Mouse (Mus musculus) MN1 (cell line): ENCODE results near the gene Cmtm7.
"Not testable (repeated sequence)": the region's sequence is repeated elsewhere in the genome, so short reads cannot be mapped to it uniquely, and the experiment has no call there.

ENCODE experiments used
- DNase-seq: peaks from one replicate; pipeline ENCODE4 v3.0.0-alpha.2; 2016; ENCODE audit warnings: low spot score

Gene Cmtm7

GRCm38 (mm10) chr9:114761848-114762247 is 19.8 kb downstream of the Cmtm7 start:
- no peak for DNase-seq

DNA sequence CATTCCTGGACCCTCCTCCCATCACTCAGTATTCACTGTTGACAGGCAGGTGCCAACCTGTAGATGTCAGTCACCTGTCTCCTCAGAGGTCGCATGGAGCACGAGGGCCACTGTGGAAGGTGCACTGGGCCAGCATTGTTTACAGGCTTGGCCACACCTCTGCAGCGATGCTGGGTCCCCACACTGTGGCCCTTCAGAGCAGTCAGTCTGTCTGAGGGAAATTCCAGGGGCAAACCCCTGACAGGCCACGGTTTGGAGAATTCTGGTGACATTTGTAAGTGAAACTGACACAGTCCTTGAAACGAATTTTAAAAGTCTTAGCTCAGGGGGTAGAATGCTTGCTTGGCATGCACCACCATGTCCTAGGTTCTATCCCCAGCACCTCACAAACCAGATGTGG is 21.3 kb downstream of the Cmtm7 start:
- no peak for DNase-seq

- no peak for DNase-seq
These were observed 21.8 kb downstream of the Cmtm7 start for GRCm38 (mm10) chr9:114759886-114760285.

DNA sequence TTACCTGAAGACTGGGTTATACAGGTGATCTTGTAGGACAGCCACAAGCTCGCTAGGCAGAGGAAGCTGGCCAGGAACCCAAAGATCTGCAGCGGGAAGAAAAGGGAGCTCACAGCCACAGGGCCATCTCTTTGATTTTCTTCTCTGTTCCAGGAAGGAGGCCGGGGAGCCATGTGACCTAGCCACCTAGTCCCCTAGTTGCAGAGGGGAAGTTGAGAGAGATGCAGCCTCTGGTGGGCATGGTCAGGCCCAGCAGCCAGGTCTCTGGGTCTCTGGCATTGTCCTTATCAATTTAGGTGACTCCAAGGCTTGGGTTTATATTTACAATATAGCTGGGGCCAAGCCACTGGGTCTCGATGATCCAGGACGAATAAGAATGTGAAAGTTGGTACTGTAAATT is 22.9 kb downstream of the Cmtm7 start:
- DNase-seq = no peak

- DNase-seq = no peak
These were observed 23.4 kb downstream of the Cmtm7 start for GRCm38 (mm10) chr9:114758272-114758671.

- DNase-seq = peak; percentile 95
These were observed 28.7 kb downstream of the Cmtm7 start for GRCm38 (mm10) chr9:114752863-114753484.

GRCm38 (mm10) chr9:114752311-114752710 is 29.3 kb downstream of the Cmtm7 start:
- no peak for DNase-seq

GRCm38 (mm10) chr9:114751582-114751981 is 30.1 kb downstream of the Cmtm7 start:
- no peak for DNase-seq

- no peak for DNase-seq
These were observed 34.2 kb downstream of the Cmtm7 start for GRCm38 (mm10) chr9:114747466-114747865.

- no peak for DNase-seq
These were observed 34.6 kb downstream of the Cmtm7 start for GRCm38 (mm10) chr9:114747012-114747411.

- DNase-seq = no peak
These were observed 36.0 kb downstream of the Cmtm7 start for GRCm38 (mm10) chr9:114745654-114746053.

GRCm38 (mm10) chr9:114745163-114745562 is 36.5 kb downstream of the Cmtm7 start:
- no peak for DNase-seq

DNA sequence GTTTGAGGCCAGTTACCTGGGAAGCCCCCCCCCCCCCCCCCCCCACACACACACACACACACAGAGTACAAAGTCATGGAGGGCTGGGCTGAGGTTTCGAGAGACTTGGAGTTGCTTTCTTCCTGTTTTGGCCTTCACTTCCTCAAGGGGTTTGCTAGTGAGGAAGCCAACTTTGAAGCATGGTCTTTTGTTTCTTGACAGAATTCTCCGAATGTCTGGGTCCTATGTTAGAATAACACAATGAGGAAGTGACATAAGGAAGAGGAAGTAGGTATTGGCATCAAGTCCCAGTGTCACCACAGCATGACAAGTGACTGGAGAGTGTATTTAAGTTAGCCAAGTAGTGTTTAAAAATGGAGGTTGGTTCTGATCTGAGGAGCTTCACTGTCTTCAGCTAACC is 38.9 kb downstream of the Cmtm7 start:
- DNase-seq = no peak

- DNase-seq = no peak
These were observed 41.3 kb downstream of the Cmtm7 start for GRCm38 (mm10) chr9:114740336-114740735.

GRCm38 (mm10) chr9:114736442-114736841 is 45.2 kb downstream of the Cmtm7 start:
- DNase-seq = no peak

DNA sequence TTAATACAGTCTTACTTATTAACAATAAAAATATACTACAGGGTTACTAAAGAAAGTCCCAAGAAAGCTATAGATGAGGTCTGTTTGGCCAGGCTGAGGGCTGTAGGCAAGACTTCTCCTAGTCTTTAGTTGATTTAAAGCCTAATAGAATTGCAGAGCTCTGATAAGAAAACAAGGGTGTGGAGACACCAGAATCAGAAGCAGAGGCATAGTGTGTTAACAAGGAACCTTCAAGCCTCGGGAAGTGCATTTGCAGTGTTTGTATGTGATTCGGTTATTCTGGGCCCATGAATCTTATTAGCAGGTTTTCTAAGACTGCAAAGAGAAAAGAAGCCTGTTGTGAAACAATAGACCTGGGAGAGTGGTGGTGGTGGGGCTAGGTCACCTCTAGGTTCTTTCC is 48.4 kb downstream of the Cmtm7 start:
- DNase-seq = no peak

DNA sequence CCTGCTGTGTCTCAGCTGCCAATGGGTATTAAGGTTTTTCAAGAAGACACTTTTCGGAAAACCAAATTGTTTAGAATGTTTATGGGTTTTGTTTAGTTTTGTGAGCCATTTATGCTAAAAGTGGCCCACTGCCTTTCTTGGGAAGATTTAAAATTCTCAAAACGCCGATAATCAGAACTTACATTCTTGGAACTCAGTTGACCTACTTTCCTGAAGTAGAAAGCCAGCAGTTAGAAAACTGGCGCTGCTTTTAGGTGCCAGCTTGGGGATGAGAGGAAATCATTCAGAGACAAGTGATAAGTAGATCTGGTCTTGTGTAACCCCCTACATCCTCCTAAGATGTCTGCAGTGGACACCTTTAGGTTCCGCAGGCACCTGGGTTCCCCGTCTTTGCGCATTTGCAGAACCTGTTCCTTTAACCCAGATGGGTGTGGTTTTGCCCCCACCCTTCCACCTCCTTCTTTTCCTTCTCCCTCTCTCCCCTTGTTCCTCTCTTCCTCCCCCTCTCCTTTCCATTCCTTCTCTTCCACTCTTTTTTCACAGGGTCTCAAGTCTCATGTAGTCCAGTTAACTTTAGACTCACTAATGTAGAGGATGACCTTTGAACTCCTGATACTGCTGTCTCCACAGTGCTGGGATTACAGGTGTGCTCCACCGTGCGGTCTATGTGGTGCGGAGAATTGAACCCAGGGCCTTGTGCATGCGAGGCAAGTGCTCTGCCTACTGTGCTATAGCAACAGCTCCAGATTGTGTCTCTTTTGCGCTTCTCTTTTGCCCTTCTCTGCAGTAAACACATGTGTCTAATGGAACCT is 49.6 kb downstream of the Cmtm7 start:
- DNase-seq = no peak

DNA sequence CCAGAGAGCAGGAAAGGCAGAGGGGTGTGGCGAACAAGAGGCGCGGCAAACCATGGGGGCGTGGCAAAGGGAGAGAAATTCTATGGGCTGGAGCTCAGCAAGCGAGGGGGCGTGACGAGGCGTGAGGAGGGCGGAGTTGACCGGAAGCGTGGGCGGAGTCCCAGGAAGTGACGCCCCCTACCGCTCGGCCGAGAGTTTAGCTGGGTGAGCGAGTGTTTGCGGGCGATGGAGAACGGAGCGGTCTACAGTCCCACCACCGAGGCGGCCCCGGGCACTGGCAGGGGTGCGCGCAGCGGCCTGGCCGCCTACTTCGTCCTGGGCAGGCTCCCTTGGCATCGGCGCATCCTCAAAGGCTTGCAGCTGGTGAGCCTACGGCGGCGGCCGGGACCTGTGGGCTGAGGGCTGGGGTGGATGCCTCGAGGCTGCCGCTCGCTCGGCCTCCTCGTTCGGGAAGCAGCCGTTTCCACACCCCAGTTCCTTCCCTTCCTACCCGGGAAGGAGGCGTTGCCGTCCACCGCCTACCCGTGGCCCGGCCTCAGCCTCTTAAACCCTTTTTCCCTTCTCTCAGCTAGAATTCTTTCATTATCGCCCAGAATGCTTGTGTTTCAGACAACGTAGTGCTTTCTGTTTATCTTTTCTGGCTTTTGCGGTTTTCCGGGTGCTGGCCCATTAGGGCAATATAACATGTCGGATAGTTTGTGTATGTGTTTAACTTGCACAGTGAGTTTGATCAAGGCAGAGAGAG is 50.5 kb downstream of the Cmtm7 start, which contains the start of gene Cmtm6:
TSS of gene Cmtm6 (plus strand) at position 106 of the 745 bp plus-strand sequence.
- DNase-seq = peak; percentile 95

- peak; percentile 40 for DNase-seq
These were observed 51.5 kb downstream of the Cmtm7 start for GRCm38 (mm10) chr9:114729911-114730805.

DNA sequence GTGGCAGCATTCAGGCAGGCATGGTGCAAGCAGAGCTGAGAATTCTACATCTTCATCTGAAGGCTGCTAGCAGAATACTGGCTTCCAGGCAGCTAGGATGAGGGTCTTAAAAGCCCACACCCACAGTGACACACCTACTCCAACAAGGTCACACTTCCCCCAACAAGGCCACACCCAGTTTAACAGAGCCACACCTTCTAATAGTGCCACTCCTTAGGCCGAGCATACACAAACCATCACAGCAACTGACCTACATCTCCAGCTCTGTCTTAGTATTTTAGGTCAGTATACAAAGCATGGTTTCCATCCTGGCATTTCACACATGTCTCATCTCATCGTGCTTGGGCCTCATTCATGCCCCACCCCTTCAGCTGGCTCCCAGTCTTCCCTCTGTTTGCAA is 53.2 kb downstream of the Cmtm7 start:
- not testable (repeated sequence) for DNase-seq

- peak; percentile 76 for DNase-seq
These were observed 54.3 kb downstream of the Cmtm7 start for GRCm38 (mm10) chr9:114727315-114727714.
